Mouse (Mus musculus): ENCODE data around the gene Spaca3. TPM values are rescaled to one million over a fixed set of nuclear protein-coding genes. Genes with fewer than 3 reads are reported as not detected.

Gene Spaca3
- polyA plus RNA-seq (2012) = not detected in 2 replicates

GRCm38 (mm10) chr11:80858065-80858464, at the start of gene Spaca3:
Spaca3 (plus strand) TSS chr11:80858365.
- TF ChIP-seq GATA1 (IDR thresholded peaks at IDR 0.05; ENCODE audit: low read length) = no peak

- no peak for TF ChIP-seq GATA1 (IDR thresholded peaks at IDR 0.05; ENCODE audit: low read length)
These were observed 49.6 kb upstream of the Spaca3 start for GRCm38 (mm10) chr11:80808551-80809070.

- TF ChIP-seq GATA1 (IDR thresholded peaks at IDR 0.05; ENCODE audit: low read length) = no peak
These were observed 48.5 kb upstream of the Spaca3 start for GRCm38 (mm10) chr11:80809666-80809992.

- TF ChIP-seq GATA1 (IDR thresholded peaks at IDR 0.05; ENCODE audit: low read length) = no peak
These were observed 48.0 kb upstream of the Spaca3 start, which contains the start of gene Tmem98 for GRCm38 (mm10) chr11:80809993-80810821. Tmem98 (plus strand) TSS chr11:80810175.

- TF ChIP-seq GATA1 (IDR thresholded peaks at IDR 0.05; ENCODE audit: low read length) = no peak
These were observed 47.0 kb upstream of the Spaca3 start for GRCm38 (mm10) chr11:80811156-80811555.

- no peak for TF ChIP-seq GATA1 (IDR thresholded peaks at IDR 0.05; ENCODE audit: low read length)
These were observed 42.8 kb upstream of the Spaca3 start for GRCm38 (mm10) chr11:80815354-80815753.

GRCm38 (mm10) chr11:80818060-80818697, 40.0 kb upstream of the Spaca3 start:
- no peak for TF ChIP-seq GATA1 (IDR thresholded peaks at IDR 0.05; ENCODE audit: low read length)

- no peak for TF ChIP-seq GATA1 (IDR thresholded peaks at IDR 0.05; ENCODE audit: low read length)
These were observed 38.1 kb upstream of the Spaca3 start for GRCm38 (mm10) chr11:80820085-80820484.

GRCm38 (mm10) chr11:80821296-80821695, 36.9 kb upstream of the Spaca3 start:
- no peak for TF ChIP-seq GATA1 (IDR thresholded peaks at IDR 0.05; ENCODE audit: low read length)

GRCm38 (mm10) chr11:80821794-80822193, 36.4 kb upstream of the Spaca3 start:
- TF ChIP-seq GATA1 (IDR thresholded peaks at IDR 0.05; ENCODE audit: low read length) = no peak

GRCm38 (mm10) chr11:80835395-80835794, 22.8 kb upstream of the Spaca3 start:
- TF ChIP-seq GATA1 (IDR thresholded peaks at IDR 0.05; ENCODE audit: low read length) = no peak

- no peak for TF ChIP-seq GATA1 (IDR thresholded peaks at IDR 0.05; ENCODE audit: low read length)
These were observed 22.3 kb upstream of the Spaca3 start for GRCm38 (mm10) chr11:80835841-80836240.

- no peak for TF ChIP-seq GATA1 (IDR thresholded peaks at IDR 0.05; ENCODE audit: low read length)
These were observed 19.4 kb upstream of the Spaca3 start for GRCm38 (mm10) chr11:80838724-80839123.

GRCm38 (mm10) chr11:80843435-80843834, 14.7 kb upstream of the Spaca3 start:
- no peak for TF ChIP-seq GATA1 (IDR thresholded peaks at IDR 0.05; ENCODE audit: low read length)

- TF ChIP-seq GATA1 (IDR thresholded peaks at IDR 0.05; ENCODE audit: low read length) = no peak
These were observed 12.7 kb upstream of the Spaca3 start for GRCm38 (mm10) chr11:80845486-80845885.

GRCm38 (mm10) chr11:80846115-80846514, 12.1 kb upstream of the Spaca3 start:
- no peak for TF ChIP-seq GATA1 (IDR thresholded peaks at IDR 0.05; ENCODE audit: low read length)

GRCm38 (mm10) chr11:80848131-80848530, 10.0 kb upstream of the Spaca3 start:
- no peak for TF ChIP-seq GATA1 (IDR thresholded peaks at IDR 0.05; ENCODE audit: low read length)
